Mouse (Mus musculus): Measurements from ENCODE around the gene Idh3g.

The Idh3g gene

GRCm38 (mm10) chrX:73786364-73787224 lies at the start of gene Idh3g, which contains the start of gene Ssr4:
TSS of gene Idh3g (minus strand) at chrX:73786897.
TSS of gene Ssr4 (plus strand) at chrX:73787028.
- peak; percentile 94 for DNase-seq

DNA sequence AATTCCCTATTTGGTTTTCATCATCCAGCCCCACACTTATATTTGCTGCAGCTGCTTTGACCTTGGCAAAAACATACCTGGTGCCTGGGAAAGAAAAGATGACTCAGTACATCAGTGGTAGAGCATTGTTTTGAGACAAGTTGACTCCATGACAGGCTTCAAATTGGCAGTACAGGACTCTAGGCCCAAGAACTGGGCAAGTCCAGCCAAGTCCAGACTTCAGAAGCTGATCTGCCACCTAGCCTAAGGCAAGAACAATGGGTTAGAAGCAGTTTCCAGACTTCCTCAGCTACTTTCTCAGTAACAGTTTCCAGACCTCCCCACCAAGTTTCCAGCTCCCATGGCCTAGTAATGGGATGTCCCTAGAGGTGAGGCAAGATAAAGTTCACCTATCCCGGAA lies 49.0 kb upstream of the Idh3g start:
- DNase-seq, result no peak

DNA sequence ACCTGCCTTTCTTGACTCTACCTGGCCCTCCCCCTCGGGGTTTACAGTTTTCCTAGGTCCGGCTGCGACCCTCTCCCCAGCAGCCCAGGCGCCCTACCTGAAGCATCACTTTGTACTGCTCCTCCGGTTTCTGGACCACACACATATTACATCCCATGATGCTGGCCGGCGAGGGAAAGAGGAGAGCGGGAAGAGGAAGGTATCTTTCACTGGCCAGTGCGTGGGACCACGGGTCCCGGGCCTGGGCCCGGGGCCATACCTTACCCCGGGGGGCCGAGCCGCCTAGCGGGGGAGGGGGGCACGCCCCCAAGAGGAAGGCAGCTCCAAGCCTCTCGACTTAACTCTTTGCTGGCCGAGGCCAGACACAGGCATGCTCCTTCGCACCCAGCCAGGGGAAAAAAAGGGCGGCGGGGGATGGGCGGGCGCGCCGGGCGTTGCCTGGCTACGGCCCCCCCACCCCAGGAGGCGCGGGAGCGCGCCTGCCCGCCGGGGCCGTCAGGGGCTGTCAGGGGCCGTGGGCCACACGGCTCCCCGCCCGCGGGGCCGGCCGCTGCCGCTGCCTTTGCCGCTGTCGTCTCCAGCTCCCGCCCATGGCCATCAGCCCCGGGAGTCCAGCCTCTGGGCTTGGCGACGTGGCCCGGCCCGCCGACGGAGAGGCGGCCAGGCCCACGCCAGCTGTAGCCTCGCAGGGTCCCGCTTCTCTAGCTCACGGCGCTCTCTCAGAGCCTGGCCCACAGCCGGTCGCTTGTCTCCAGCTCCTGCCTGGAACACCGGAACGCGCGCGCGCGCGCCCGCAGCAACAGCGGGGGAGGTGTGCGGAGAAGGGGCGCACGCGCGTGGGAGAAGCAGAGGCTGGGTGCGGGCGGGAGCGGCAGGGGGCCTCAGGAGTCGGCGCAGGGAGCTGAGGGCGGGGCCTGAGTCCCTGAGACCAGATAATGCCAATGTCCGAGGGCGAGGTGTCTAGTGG lies 37.8 kb upstream of the Idh3g start, which contains the start of gene Pdzd4:
Pdzd4 (minus strand) TSS at position 785 of the 967 bp plus-strand sequence.
- DNase-seq, result peak; percentile 70

GRCm38 (mm10) chrX:73823747-73824146 lies 37.0 kb upstream of the Idh3g start:
- DNase-seq, result no peak

DNA sequence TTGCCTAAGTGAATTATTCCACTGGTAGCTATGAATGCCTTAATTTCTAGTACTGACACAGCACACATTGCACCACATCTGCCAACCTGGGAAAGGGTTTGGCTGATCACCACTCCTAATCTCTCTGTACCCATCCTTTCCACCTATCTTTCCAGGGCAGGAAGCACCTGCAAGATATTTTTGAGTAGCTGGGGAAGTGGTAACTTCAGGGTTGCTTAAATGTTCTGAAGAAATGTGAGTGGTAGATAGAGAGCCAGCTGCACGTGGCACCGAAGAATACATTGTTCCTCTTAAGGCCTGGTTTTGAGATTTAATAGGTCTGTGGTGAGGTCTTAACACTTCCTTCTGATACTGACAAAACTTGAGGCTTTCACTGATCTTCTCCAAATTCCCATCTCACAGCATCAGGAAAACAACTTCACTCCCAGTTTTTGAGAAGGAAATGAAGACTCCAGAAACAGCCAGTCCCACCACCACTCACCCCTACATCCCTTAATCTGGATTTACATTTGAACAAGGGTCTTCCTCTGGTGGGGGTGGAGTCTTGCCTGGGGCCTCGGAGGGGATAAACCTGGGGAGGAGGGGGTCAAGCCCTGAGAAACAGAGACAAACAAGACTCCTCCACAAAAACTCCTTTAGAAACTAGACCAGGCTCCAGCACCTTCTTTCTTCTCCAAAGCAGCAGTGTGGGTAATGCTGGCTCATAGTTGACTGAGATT lies 30.1 kb upstream of the Idh3g start:
- DNase-seq, result no peak

- DNase-seq, result no peak
Measured at GRCm38 (mm10) chrX:73815072-73815471, 28.4 kb upstream of the Idh3g start.

- no peak for DNase-seq
Measured at GRCm38 (mm10) chrX:73805814-73806213, 19.1 kb upstream of the Idh3g start.

DNA sequence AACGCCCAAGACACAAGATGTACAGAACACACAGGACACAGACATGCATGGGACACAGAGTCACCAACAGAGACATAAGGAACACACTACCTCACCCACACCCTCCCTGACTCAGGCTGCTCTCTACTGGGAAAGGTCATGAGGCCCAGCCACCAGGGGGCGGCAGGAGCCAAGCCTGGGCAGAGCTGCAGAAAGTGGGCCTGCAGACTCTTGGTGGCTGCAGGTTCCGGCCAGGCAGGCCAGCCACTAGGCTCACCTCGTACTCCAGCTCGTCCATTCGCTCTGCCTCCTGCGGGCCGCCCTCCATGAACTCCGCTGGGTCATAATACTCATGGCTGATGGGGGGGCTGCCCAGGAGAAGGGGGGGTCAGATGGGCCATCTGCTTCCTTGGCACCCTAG lies 11.8 kb upstream of the Idh3g start:
- DNase-seq, result peak; percentile 39

- no peak for DNase-seq
Measured at GRCm38 (mm10) chrX:73797511-73797910, 10.8 kb upstream of the Idh3g start.

DNA sequence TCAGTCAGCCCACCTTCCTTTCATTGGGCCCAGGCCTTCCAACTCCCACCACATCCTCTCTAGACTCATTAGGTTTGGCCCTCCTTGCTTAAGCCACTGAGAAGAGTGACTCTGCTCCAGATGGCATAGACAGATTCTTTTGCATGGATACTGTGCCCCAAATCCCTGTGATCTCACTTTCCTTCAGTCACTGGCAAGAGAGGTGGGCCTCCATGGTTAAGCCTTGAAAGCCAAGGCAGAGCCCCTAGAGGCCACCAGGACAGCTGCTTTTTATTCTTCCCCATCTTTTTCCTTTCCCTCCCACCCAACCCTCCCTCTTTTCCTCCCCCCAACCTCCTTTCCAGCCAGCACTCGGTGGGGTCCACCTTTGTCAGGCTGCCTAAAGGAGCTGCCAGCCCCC lies 6.8 kb upstream of the Idh3g start:
- no peak for DNase-seq

DNA sequence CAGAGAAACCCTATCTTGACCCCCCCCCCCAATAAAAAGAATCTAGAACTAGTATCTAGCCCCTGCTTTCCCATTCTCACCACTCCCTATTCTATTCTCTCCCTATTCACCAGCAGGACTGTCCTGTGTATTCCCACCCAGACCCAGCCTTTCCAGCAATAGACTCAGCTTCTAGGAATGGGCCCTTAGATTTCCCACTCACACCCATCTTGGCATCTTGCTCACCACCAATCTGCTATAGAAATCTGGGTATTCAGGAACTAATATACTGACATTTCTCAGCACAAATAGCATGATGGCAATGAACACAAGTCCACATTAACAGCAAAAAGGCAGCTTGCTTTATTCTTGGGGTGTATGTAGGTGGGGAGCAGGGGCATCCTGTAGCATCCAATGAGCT lies 6.3 kb upstream of the Idh3g start:
- DNase-seq, result no peak

DNA sequence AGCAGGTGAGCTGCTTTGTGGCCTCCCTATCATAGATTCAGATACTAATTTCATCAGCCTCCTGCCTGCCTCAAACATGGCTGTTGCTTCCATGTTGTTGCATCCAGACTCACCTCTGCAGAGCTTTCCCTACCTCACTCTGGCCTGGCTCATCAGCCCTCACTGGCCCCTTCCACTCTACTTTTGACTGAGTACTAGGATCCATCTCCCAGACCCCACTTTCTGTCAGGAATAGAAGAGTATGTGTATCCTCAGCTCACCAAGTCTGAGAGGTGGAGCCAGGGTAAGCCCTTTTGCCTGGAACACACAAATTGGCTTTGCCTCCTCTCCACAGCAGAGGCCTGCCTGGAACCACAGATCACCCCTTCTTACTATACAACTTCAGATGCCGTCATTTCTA lies 1.8 kb upstream of the Idh3g start:
- DNase-seq, result no peak

DNA sequence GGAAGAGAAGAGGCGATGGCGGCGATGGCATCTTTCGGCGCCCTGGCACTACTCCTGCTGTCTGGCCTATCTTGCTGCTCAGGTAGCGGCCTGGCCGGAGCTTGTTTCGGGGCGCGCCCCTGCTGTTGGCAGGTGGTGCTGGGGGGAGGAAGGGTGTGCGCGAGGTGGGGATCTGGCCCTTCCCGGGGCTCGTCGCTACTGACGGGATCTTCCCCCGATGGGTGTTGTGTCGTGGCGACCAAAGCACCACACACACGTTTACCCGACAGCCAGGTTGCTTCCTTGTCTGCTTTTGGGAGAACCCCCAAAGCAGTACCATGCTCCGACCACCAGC lies 495 bp upstream of the Idh3g start:
- DNase-seq, result no peak

GRCm38 (mm10) chrX:73785666-73786065 lies 1.0 kb downstream of the Idh3g start:
- DNase-seq, result no peak

GRCm38 (mm10) chrX:73782227-73782626 lies 4.5 kb downstream of the Idh3g start:
- DNase-seq, result no peak

DNA sequence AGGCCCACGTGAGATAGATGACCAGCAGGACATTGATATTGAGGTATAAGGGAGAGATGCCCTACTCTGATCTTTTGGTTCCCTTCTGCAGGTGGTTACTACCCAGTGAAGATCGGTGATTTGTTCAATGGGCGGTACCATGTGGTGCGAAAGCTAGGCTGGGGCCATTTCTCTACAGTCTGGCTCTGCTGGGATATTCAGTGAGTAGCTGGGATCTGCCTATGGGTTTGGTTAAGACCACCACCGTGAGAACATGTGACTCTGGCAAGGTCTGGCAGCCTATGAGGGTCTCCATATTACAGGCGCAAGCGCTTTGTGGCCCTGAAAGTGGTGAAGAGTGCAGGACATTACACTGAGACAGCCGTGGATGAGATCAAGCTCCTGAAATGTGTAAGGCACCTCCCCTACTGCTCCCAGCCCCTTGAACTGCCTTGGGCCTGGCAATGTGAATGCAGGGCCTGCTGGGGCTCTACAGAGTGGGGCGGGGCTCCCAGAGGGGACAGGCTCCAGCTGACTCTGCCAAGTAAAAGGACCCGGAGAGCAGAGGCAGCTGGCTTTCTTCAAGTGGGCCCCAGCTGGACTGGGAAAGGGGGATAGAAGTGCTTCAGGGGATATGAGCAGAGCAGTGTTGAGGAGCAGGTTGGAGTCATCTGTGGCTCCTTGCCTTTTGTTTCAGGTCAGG lies 11.8 kb downstream of the Idh3g start:
- no peak for DNase-seq

- peak; percentile 49 for DNase-seq
Measured at GRCm38 (mm10) chrX:73774168-73774760, 12.4 kb downstream of the Idh3g start, which contains the start of gene Srpk3. TSS of gene Srpk3 (plus strand) at chrX:73774405.

- no peak for DNase-seq
Measured at GRCm38 (mm10) chrX:73767267-73767666, 19.4 kb downstream of the Idh3g start.

- DNase-seq, result no peak
Measured at GRCm38 (mm10) chrX:73765311-73765710, 21.4 kb downstream of the Idh3g start.

DNA sequence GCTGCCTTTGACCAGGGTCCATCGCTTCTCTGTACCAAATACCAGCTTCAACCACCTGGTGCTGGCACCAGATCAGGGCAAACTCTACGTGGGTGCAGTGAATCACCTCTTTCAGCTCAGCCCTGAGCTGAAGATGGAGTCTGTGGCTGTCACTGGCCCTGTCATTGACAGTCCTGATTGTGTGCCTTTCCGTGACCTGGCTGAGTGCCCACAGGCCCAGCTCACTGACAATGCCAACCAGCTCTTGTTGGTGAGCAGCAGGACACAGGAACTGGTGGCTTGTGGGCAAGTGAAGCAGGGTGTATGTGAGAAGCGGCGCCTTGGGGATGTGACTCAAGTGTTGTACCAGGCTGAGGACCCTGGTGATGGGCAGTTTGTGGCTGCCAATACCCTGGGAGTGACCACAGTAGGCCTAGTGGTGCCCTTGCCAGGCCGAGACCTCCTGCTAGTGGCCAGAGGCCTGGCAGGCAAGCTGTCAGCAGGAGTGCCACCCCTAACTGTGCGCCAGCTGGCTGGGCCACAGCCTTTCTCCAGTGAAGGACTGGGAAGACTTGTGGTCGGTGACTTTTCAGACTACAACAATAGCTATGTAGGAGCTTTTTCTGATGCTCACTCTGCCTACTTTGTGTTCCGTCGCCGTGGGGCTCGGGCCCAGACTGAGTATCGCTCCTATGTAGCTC lies 27.9 kb downstream of the Idh3g start:
- no peak for DNase-seq

Data from right cerebral cortex, adult 18-20 months (tissue).